Mouse (Mus musculus) ovary, postnatal 14 days (tissue): ENCODE measurements around the gene Fosl2.
"Not testable (repeated sequence)": the region's sequence is repeated elsewhere in the genome, so short reads cannot be mapped to it uniquely, and the experiment has no call there.

ENCODE experiments used
- DNase-seq: peaks from one replicate; pipeline ENCODE4 v3.0.0; 2022; ENCODE audit warnings: low spot score

The Fosl2 gene

DNA sequence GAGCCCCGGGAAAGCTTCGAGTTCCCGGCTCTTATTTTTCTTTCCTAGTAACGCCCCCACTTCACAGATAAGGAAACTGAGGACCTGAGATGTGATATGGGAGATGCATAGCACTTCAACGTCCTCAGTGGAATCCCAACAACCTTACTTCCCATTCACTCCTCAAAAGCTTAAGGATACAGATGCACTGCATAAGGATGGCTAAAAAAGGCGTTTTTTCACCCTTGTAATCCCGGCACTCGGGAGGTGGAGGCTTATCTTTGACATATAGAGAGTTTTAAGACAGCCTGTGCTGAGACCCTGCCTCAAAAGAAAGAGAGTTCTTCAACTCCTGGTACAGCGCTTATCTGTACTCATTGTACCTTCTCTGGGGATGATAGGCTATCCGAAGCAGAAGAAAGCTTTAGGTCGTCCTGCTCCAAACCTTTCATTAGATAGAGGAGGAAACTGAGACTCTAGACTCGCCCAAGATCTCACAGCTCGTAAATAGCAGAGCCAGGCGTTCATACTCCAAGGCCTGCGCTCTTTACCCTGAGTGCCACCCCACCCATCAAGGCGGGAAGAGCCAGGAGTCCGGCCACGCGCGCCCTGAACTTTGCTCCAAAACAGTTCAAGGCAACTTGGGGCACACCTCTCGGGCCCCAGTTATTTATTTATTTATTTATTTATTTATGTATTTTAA lies 1.4 kb upstream of the Fosl2 start:
- no peak for DNase-seq

DNA sequence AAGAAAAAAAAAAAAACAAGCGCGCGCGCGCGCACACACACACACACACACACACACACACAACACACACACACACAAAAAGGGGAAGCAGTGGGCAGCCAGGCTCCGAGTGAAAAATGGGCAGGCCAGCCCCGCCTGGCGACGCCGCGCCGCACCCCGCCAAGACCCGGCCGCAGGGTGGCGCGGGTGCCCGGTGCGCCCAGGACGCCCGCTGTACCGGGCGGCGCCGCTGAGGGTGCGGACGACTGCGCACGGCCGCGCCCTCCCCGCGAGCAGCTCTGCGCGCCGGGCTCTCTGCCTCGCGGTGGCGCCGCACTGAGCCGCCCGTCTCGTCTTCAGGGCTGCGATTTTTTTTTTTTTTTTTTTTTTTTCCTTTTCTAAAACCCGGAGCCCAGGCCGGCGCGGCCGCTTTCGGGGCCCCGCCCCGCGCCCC lies 682 bp upstream of the Fosl2 start:
- peak; percentile 53 for DNase-seq

DNA sequence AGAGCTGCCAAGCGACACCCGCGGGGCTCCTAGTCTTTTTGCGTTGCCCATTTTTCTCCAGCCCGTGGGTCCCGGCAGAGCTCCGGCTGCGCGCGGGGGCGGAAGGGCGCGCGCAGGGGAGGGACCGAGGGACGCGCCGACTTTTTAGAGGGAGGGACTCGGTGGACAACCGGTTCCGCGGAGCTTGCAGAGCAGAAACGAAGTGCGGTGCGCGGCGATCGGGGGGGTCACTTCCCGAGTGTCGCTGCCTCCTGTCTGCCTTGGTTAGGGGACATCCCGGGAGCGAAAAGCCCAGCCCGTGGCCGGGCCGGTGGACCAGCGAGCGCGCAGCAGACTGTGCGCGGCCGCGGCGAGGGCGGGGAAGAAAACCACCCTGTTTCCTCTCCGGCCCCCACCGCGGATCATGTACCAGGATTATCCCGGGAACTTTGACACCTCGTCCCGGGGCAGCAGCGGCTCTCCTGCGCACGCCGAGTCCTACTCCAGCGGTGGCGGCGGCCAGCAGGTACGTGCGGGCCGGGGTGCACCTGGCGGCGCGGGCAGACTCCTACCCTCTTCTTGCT lies 781 bp downstream of the Fosl2 start:
- peak; percentile 66 for DNase-seq

DNA sequence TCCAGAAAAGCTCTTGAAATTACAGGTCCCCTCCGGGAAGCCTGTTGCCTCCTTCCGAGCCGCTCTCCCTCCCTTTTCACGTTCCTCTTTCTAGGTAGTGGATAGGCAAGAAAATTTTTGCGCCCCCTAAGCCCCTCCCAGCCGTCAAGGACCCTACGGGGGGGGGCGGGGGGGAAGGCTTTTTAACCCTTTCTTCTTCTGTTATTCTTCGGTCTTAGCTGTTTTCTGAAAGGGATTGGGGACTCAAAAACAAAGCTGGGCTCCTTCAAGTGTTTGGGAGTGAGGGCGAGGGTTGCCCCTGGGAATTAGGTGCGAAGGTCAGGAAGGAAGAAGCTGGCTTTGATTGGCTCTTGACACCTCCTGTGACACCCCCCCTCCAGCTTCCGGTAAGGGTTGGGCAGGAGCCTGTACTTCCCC lies 1.5 kb downstream of the Fosl2 start:
- DNase-seq: no peak

DNA sequence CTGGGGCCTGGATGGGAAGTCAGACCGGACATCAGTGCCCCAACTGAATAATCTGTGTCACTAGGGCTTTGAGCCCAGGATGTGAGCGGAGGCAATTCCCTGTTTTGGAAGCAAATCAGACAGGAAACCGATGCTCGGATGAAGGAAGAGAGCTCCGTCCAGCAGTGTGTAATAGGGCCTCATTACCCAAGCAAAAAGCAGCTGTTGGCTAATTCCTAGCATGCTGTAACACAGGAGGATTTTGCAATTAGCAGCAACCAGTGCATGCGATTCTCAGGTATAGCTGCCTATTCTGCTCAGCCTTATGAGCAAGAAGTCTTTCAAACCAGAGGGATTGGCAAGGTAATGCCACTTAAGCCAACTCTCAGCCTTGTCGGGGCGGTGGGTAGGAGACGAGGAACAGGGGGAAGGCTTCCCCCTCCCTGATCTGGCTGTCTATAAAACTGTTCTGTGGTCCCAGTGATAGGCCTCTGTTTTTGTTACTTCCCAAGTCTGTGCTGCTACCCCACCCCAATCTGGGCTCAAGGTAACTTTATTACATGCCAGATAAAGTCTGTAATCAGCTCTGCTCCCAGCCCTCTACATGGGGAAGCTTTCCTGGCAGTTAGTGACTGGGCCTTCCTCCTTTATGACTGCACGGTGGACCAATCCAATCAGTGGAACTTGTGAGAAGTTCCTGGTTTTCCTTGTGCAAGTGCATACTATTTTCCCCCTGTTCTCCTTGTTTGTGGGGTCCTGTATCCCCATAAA lies 3.0 kb downstream of the Fosl2 start:
- no peak for DNase-seq

DNA sequence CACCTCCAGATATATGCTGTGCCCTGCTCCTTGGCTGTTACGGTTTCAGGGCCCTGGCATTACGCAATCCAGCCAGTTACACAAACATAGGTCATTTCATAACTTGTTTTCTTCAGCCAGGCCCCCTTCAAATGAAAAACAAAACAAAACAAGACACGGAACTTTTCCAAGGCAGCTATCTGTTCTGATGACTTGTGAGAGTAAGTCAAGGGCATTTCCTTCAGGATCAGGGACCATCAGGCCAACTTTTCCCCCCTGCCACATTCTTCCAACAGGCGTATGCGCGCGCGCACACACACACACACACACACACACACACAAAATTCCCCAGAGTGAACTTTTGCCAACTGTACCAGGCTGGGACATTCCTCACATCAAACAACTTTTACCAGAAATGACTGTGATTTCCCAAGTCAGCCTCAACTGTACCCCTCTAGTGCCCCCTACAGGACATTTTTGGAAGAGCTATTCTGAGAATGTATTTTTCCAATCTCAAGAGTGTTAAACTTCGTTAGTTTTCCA lies 4.0 kb downstream of the Fosl2 start:
- peak; percentile 67 for DNase-seq

DNA sequence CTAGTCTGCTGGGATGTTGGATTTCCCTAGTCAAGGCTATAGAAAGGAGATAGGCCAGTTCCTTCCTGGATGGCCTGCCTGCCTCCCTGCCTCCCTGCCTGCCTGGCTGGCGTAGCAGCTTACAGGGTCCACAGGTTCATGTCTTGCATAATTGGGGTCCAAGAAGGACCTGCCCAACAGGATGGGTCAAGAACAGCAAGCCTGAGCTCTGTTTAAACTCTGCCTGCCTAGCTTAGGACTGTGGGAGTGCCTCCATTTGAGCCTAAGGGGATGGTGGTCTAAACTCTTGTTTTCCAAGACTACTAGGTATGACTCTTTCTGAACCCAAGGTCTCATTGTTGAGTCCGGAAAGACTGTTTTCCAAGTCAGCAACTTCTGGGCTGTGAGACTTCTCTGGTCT lies 6.3 kb downstream of the Fosl2 start:
- DNase-seq: no peak

DNA sequence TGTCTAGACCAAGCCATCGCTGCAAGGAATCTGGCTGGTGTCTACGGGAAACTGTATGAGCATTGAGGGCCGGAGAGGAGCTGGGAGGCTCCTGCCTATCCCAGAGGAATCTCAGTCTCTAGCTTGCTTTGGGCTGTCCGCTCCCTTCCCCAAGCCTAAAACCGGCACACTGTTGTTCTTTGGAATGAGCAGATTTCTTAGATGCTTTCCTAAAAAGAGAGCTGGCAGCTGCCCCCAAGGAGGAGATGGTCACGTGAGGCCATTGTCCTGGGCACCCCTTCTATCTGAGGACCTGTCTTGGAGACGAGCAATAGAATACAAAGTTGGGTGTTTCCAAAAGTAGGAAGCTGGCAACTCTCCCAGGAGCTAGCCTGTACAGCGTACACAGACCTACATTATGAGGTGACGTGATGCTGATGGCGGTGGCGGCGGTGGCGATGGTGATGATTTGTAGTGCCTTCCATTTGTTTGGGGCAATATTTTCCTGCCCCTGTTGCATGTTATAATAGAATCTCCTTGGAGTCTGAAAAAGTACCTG lies 7.9 kb downstream of the Fosl2 start:
- DNase-seq: no peak

DNA sequence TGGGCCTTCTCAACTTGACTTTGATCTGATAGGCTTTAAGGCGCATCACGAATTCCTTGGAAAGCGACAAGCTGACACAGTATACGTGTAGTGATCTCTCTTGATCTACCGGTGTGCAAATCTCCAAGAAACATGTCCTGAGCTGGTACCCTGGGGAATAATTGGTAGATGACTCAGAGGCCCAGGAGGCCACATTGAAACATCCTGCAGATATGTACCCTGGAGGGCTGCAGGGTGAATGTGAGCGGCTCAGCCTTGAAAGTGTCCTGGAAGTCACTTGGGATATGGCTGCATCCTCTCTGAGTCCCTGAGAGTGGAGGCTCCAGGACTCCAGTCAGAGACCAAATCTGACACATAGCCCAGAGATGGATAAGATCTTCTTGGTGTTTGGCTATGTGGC lies 10.7 kb downstream of the Fosl2 start:
- DNase-seq: no peak

DNA sequence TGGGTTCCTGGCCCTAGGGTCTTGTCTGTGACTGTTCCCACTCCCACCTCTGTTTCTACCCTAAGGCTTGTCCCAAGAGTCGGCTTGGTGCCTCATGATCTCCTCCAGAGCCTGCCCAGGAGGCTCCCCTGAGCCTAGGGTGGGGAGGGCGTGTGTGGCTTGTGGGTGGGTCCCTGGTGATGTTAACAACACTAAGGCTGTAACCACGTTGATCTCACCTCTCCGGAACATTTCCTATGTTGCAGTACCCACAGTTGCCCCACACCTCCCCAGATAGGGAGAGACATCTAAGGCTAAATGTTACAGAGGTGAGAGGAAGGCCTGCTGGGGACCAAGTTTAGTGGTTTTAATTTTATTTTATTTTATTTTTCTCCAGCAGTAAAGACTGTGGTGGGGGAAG lies 13.0 kb downstream of the Fosl2 start:
- no peak for DNase-seq

DNA sequence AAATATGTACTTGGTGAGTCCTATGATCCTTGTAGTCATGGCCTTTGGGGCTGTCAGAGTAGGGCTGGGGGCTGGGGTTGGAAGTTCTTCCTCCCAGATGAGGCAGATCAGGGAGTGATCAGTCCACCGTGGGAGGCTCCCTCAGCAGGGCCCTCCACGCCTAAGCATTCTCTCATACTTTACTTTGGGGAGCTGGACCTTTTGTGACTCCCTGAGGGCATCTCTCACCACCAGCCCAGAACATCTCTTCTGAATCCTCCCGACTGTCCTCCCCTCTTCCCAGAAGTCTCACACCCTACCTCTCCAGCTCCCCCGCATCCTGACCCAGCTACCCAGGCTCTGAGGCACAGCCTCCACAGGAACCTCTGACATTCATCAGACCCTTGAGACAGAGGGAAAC lies 15.6 kb downstream of the Fosl2 start:
- DNase-seq: no peak

DNA sequence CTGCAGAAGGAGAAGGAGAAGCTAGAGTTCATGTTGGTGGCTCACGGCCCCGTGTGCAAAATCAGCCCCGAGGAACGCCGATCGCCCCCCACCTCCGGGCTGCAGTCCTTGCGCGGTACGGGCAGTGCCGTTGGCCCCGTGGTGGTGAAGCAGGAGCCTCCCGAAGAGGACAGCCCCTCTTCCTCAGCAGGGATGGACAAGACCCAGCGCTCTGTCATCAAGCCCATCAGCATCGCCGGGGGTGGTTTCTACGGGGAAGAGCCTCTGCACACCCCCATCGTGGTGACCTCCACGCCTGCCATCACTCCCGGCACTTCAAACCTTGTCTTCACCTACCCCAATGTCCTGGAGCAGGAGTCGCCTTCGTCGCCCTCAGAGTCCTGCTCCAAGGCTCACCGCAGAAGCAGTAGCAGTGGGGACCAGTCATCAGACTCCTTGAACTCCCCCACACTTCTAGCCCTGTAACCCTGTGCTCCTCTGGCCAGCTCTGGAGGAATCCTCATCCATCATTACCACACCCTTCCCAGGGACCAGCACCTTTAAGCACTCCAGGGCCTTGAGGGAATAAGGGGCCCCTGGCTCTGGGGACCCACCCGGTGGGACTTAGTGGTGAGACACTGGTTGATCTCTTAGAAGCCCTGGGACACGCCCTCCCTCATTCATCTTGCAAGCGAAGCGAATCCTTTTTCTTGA lies 17.3 kb downstream of the Fosl2 start:
- no peak for DNase-seq

DNA sequence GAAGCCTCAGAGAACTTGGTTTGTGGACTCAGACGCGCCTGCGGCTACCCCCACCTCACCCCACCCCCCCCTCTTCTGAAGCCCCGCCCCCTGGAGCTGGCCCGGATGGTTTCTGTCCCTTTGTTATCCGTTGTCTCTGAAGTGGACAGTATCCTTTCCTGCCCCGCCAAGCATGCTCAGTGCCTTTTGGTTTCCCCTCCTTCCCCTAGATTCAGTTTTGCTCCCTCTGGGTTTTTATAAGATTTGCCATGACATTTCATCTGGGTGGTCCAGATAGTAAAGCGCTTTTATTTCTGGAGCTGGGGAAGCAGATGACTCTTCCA lies 17.8 kb downstream of the Fosl2 start:
- no peak for DNase-seq

DNA sequence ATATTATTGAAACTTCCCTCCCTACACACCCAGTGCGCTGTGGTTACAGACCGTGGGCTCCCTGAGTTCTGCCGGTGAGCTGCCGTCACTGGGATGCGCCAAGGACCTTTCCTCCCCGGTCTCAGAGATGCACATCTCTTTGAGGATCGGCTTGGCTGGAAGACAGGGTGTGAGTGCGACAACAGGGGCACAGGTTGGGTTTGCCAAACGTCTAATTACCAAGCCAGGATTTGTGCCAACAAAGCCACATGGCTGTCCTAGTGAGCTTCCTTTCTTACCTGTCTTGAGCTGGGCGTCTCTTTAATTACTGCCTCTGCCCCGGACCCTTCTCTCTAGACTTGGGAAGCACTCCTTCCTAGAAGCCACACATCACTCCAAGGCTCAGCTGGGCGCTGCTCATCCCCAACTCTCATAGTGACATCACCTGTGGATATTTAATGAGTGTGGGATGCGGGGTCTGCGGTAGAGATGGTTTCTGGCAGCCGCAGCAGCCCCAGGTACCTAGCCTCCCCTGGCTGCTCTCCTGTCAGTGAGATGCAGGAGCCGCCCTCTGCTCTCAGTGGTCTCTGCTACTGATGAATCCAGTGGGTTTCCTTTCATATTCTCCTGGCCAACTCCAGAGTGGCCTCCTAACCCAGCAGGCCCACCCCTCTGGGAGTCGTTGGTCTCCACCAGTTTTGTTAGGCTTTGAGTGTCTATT lies 18.3 kb downstream of the Fosl2 start:
- DNase-seq: no peak

DNA sequence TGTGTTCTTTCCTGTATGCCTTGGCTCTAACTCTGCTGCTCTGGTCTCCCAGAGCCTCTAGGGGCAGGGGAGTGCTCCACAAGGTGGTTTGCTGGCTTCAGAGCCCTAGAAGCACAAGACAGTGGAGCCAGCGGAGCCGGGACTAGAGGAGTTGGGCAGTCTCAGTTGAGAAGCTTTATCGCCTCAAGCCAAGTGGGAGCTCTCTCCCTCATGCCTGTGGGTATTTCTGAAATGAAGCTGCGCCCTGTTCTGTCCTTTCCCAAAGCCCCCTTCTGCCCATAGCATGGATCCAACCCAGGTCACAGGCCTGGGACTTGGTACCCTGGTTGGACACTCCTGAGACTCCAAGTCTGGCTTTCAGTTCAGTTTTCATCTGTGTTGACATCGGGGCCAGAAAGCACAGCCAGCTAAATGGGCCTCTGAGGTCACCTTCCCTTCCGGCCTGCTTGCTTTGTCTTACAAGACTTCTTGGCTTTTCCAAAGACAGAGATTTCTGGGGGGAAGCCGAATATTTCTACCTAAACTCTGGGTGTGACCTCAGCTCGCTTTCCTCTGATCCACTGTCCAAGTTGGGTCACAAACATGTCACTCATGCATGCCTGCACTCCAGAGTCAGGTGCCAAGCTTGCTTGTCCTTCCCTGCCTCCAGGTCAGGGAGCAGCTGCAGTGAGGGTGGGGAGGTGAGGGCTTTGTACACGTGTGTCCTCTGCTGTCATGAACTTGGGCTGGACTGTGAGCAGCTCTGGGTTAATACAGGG lies 19.5 kb downstream of the Fosl2 start:
- DNase-seq: no peak

DNA sequence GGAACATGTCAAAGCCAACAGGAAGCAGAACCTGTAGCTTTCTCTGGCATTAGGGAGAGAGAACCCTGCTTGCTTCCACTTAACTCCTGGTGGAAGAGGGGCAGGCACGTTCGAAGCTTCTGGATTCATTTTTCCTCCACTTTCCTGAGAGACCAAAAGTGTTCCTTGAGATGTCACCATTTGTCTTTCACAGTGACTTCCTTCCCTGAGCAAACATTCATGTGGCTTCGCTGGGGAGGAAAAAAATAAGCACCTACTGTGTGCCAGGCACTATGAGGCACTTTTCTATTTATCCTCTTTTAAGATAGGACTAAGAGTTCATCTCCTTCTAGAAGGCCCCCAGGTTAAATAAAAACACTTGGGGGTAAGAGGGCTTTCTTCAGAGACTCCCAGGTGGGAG lies 20.3 kb downstream of the Fosl2 start:
- DNase-seq: no peak

DNA sequence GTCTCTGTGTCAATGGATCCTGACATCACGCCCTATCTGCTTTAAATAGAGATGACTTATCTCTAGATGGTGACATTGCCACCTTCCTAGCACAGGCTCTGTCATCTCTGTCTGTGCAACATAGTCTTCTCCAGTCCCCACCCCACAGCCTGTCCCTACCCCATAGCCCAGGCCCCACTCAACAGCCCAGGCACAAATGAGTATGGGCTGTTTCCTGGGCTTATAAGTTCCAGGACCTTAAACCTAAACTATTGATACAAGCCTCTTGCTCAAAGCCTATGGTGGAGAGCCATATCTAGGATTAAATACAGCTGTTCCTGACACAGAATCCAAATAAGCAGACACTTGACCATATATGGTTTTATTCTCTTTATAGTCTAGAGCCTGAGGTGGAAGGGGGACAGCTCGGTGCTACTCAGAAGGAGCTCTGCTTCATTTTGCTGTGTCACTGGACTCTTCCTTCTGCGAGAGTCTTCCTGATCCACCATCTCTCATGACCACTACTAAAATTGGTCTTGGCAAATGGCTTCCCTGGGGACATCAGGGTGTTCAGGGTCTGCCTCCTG lies 28.0 kb downstream of the Fosl2 start:
- no peak for DNase-seq

DNA sequence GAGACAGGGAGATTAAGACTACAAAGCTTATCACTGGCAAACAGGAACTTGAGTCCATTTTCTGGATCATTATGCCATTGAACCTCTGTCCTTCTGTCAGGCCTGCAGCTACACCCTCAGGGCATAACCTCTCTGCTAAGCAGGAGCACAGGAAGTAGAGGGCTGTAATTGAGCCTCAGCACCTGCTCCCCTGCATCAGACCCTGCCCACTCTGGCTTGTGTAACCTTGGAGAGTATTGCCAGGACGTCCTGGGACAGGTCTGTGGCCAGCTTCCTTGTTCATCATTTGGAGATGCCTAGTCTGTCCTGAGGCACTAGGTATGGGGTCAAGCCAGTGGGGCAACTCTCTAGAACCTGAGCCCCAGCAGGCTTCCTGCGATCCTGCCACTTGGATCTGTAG lies 36.6 kb downstream of the Fosl2 start:
- no peak for DNase-seq

DNA sequence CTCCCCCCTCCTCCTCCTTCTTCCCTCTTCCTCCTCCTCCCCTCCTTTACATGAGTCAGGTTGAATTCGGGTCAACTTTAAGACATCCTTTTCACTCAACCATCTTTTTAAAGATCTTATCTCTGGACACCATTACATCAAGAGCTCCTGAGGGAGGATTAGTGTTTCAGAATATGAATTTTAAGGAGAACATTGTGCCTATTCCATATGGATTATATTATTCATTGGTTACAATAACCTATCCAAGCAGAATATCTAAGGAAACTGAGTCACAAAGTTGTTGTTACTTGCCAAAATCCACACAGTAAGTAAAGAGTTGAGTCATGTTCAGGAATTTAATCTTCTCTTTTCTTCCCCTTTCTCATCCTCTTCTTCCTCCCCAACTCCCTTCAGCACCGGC lies 41.2 kb downstream of the Fosl2 start:
- no peak for DNase-seq

DNA sequence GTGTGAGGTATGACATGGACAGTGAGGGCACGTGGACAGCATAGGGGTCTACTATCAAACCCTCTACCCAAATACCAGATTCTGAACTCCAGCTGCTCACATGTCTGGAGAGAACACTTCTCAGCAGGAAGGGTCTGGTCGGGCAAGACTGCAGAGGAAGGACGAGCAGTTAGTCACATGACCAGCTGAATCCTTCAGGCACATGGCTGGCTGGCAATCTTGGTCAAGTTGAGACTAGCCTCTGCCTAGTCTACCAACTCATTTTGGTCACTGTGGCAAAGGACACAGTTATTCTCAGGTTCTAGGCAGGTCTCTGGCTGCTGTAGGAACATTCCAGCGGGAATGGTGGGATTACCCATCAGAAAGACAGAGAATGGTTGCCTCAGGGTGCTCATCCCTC lies 42.1 kb downstream of the Fosl2 start:
- no peak for DNase-seq

DNA sequence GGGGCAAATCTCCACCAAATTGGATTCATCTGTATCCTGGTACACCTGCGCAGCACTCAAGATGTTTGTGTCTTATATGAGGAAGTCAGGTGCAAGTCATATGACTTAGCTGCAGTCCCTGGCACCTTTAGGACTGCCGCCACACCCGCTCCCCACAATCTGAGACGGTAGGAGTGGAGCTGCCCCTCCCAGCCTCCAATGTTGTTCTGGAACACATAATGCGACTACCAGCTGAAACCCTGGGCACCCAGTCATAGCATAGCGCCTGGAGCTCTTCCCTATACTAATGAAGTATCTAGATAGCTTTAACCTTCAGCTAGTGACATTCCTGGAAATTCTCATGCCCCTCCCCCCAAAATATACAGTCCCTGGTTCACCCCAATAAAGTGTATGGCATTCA lies 43.1 kb downstream of the Fosl2 start:
- not testable (repeated sequence) for DNase-seq
